Mouse (Mus musculus) erythroblast, embryonic 14.5 days (primary cell): ENCODE measurements around the gene Trim13. TPM values are rescaled to one million over a fixed set of nuclear protein-coding genes. Genes with fewer than 3 reads are reported as not detected.
"Not testable (repeated sequence)": the region's sequence is repeated elsewhere in the genome, so short reads cannot be mapped to it uniquely, and the experiment has no call there.

Experiments
- H3K27me3 ChIP-seq: 2 replicates; pipeline ENCODE4 v1.6.1; 2012; ENCODE audit warnings: inconsistent platforms; ENCODE audit not compliant: control insufficient read depth
- H3K36me3 ChIP-seq: 2 replicates; pipeline ENCODE4 v1.6.1; 2012; ENCODE audit warnings: mild to moderate bottlenecking, inconsistent platforms; ENCODE audit not compliant: control insufficient read depth
- H3K4me1 ChIP-seq: 2 replicates; pipeline ENCODE4 v1.6.1; 2012; ENCODE audit warnings: inconsistent platforms; ENCODE audit not compliant: control insufficient read depth
- H3K4me3 ChIP-seq: replicated peaks from 2 replicates; pipeline ENCODE3; 2012; ENCODE audit warnings: moderate library complexity, mild to moderate bottlenecking, inconsistent platforms
- H3K9me3 ChIP-seq: 2 replicates; pipeline ENCODE4 v1.6.1; 2012; ENCODE audit warnings: low read length, inconsistent platforms, mixed read lengths; ENCODE audit not compliant: control insufficient read depth
- GATA1 ChIP-seq: IDR thresholded peaks from 2 replicates; pipeline ENCODE4 v1.6.1; 2012; ENCODE audit warnings: low read length, inconsistent platforms, mixed read lengths
- TAL1 ChIP-seq: IDR thresholded peaks from 3 replicates; pipeline ENCODE4 v1.6.1; 2012; ENCODE audit warnings: low read length, inconsistent platforms, mixed read lengths
- polyA plus RNA-seq: library from polyadenylated mRNA; stranded (reverse); fragments of >175 nt; gene quantifications from 2 replicates; pipeline ENCODE4 v1.2.3, GENCODE M21; 2012

Gene Trim13
- polyA plus RNA-seq, 1 experiment, result not detected

DNA sequence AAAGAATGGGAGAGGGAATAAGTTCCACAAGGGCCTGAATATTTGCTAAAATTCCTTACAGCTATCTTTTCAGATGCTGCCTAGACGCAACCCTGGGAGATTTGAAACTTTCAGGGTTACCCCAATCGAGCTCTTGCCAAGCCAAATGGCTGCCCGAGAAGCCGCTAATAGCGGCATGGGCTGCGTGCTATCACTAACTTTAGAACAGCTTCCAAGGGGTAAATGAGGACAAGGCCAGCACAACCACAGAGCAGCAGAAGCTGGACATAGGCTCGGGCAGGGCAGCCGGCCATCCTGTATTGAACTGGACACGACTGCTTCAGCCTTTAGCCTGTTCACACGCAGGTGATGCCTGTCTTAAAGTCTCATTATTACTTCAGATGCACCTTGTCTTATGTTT lies 23.0 kb upstream of the Trim13 start:
- H3K36me3 ChIP-seq, result no peaks in the 10 kb centered on the region
- TF ChIP-seq TAL1, result no peak
- TF ChIP-seq GATA1, result no peak
- H3K4me3 ChIP-seq, result no peak overlapping the region
- no peaks in the 10 kb centered on the region for H3K9me3 ChIP-seq
- no peaks in the 10 kb centered on the region for H3K27me3 ChIP-seq
- no peaks in the 10 kb centered on the region for H3K4me1 ChIP-seq

DNA sequence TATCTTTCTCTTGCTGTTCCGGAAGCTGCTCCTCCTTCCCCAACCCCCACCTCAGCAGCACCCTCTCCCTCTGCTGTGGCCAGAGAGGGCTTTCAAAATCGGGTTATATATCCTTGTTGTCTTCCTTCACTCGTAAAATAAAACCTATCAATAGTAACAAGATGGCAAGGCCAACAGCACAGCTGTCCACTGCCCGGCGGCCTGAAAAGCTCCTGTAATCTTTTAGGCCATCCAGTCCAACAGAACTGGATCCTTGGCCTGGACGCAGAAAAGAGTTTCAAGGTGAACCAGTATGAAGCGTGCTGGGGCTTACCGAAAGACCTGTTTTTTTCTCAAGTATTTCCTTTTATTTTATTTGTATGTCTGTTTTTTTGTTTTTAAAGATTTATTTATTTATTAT lies 22.1 kb upstream of the Trim13 start:
- TF ChIP-seq TAL1 (no peak), GATA1 (no peak)

DNA sequence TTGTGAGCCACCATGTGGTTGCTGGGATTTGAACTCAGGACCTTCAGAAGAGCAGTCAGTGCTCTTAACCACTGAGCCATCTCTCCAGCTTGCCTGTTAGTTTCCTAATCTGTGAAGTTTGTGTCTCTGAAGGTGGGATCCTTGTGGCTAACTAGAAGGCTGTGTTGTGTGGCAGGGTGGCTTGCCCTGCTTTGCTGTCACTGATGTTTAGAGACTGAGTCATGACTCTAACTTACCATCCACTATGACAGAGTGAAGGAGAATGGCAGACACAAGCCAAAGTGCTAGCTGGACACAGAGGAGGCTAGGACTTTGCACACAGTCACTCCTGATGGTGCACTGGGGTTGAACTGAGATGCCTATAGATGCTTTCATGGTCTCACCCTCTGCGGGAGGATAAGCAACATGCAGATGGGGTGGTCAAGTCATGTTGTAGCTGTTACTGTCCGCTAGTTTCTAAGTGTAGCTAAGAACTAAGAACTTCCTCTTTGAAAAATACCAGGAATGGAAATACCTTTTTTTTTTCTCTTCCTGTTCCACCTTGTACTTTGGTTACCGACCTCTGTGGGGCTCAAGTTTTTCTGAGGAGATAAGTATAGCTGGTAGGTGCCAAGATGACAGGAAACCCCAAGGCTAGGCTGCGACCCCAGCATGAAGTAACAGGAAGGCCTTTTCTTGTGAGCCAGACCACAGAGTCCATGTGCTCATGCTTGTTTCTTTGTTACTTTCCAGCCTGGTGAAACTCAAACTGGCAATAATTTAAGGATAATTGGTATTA lies 8.6 kb upstream of the Trim13 start:
- H3K9me3 ChIP-seq, result no peaks in the 10 kb centered on the region
- H3K36me3 ChIP-seq, result no peaks in the 10 kb centered on the region
- H3K4me3 ChIP-seq, result no peak overlapping the region
- H3K27me3 ChIP-seq, result no peaks in the 10 kb centered on the region
- TF ChIP-seq GATA1, result no peak
- TF ChIP-seq TAL1, result no peak
- H3K4me1 ChIP-seq, result no peaks in the 10 kb centered on the region

More for the DNA sequence above, 22.1 kb upstream of the Trim13 start:
- Histone ChIP-seq H3K4me3 (no peak overlapping the region), H3K4me1 (no peaks in the 10 kb centered on the region), H3K36me3 (no peaks in the 10 kb centered on the region), H3K27me3 (no peaks in the 10 kb centered on the region), H3K9me3 (no peaks in the 10 kb centered on the region)

DNA sequence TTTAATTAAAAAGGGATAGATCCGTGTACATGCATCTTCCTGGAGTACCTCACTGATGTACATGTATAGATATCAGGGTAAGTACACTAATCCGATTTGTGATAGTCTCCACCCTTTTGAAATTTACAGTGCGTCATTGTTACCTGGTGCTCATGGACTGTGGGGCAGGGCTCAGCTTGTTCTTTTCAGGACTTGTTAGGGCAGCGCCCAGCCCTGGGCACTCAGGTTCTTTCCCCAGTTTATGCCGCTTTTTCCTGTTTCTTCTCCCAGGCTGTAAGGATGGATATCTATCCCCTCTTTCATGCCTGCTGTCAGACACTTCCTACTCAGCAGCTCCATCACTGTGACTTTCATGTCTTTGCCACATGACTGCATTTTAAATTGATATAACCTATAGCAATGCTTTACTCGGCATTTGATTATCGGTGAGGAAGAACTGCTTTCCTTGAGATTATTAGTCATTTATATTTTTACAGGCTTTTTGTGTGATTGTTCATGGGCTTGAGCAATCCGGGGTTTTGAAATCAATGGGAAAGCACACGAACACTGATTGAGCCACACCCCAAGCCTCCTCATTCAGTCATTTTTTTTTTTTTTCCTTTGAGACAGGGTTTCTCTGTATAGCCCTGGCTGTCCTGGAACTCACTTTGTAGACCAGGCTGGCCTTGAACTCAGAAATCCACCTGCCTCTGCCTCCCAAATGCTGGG lies 1.2 kb upstream of the Trim13 start:
- TF ChIP-seq TAL1, result no peak
- no peak for TF ChIP-seq GATA1
- Histone ChIP-seq H3K4me1 (peaks cover 28% of the 10 kb centered on the region), H3K4me3 (no peak overlapping the region), H3K27me3 (no peaks in the 10 kb centered on the region), H3K36me3 (peaks cover 12% of the 10 kb centered on the region), H3K9me3 (no peaks in the 10 kb centered on the region)

DNA sequence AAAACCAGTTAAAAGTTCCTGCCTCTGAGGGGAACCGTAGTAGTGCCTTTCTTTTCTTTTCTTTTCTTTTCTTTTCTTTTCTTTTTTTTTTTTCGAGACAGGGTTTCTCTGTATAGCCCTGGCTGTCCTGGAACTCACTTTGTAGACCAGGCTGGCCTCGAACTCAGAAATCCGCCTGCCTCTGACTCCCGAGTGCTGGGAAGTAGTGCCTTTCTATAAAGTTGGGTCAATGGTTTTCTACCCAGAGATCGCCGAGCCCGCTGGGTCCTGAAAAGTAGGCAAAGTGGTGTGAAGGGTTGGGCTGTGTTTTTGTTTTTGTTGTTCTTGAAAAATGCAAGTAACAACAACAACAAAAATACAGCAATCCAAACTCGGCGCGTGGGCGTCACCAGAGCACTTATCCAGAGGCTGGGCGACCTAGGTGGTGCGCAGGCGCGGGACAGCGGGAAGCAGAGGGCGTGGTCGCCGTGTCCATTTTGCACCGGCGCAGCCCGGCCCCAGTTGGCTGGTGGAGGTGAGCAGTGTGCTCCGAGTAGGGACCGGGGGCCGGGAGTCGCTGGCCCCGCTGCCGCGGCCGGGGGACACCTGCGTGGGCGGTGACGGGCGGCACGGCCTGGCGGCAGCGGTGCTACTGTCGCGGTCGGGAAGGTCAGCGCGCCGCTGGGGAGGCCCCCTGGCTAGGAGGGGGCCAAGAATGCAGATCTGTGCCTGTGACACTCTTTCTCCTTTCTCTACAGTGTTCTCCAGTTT lies 1.2 kb downstream of the Trim13 start:
- TF ChIP-seq GATA1 (no peak), TAL1 (no peak)
- Histone ChIP-seq H3K4me3 (peak overlapping the region; percentile 90), H3K9me3 (no peaks in the 10 kb centered on the region), H3K36me3 (peaks cover 22% of the 10 kb centered on the region), H3K4me1 (peaks cover 29% of the 10 kb centered on the region), H3K27me3 (no peaks in the 10 kb centered on the region)

DNA sequence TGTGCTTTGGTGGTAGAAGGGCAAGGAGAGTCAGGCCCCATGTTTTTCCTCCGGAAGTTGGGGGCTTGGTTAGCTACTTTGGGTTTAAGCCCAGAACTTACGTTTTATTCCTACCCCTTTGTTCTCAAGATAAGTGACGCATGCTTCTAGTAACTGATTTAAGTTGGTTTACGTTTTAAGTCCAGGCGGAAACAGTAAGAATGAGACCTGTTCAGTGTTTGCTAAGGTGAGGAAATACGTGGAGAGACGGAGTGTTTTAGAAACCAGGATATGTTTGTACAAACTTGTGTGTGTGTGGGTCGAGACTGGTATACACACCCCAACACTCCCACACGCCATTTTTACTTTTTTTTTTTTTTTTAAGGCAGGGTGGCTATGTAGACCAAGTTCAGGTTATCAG lies 3.3 kb downstream of the Trim13 start:
- H3K4me1 ChIP-seq, result peaks cover 29% of the 10 kb centered on the region
- H3K9me3 ChIP-seq, result no peaks in the 10 kb centered on the region
- TF ChIP-seq TAL1, result no peak
- no peak for TF ChIP-seq GATA1
- H3K27me3 ChIP-seq, result no peaks in the 10 kb centered on the region
- peaks cover 36% of the 10 kb centered on the region for H3K36me3 ChIP-seq
- no peak overlapping the region for H3K4me3 ChIP-seq

DNA sequence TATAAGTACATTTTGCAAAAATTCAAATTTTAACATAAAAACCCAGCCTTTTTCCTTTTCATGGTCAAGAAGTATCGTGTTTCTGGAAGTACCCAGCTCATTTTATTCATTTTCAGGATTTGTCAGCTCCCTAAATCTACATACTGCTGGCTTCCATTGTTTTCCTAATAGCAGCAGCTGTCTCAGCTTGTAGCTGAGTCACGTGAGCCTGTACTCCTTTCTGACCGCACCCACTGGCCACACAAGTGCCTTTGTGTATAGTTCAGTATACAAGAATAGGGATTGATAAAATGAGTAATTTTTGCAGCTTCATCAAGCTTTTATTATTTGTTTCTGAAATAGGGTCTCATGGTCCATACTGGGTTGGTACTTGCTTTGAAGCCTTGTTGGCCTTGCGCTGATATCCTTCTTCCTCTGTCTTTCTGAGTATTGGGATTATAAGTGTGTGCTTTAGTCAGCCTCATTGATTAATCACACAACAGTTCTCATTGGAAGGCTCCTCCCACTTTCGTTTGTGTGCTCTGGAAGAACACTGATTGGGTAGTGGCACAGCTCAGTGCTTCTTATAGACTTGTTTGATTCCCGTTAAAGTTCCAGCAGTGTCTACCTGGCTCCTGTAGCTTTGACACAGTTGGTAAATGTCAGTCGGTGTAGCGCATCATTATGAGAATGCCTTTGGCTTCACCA lies 5.2 kb downstream of the Trim13 start:
- H3K9me3 ChIP-seq, result no peaks in the 10 kb centered on the region
- H3K36me3 ChIP-seq, result peaks cover 39% of the 10 kb centered on the region
- no peaks in the 10 kb centered on the region for H3K27me3 ChIP-seq
- H3K4me3 ChIP-seq, result no peak overlapping the region
- TF ChIP-seq TAL1 (no peak), GATA1 (no peak)
- peaks cover 26% of the 10 kb centered on the region for H3K4me1 ChIP-seq

DNA sequence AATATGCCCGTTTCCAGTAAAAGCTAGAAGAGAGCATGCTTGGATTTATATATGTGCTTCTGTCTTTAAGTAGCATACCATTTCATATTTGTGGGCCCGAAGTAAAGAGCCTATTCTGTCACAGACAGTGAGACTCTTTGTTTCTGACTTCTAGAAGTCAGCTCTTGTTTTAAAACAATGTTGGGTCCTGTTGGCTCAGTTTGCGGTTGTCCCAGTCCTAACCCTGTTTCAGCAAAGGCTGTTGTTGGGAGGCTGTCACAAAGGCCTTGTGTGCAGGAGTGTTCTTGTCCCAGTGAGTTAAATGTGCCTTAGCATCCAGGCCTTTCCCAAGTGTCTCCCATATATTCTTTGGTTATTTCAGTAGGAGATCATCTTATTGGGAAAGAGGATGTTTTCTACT lies 6.0 kb downstream of the Trim13 start:
- H3K36me3 ChIP-seq, result peaks cover 39% of the 10 kb centered on the region
- H3K4me3 ChIP-seq, result no peak overlapping the region
- H3K27me3 ChIP-seq, result no peaks in the 10 kb centered on the region
- H3K4me1 ChIP-seq, result peaks cover 19% of the 10 kb centered on the region
- no peaks in the 10 kb centered on the region for H3K9me3 ChIP-seq
- TF ChIP-seq GATA1 (no peak), TAL1 (no peak)

DNA sequence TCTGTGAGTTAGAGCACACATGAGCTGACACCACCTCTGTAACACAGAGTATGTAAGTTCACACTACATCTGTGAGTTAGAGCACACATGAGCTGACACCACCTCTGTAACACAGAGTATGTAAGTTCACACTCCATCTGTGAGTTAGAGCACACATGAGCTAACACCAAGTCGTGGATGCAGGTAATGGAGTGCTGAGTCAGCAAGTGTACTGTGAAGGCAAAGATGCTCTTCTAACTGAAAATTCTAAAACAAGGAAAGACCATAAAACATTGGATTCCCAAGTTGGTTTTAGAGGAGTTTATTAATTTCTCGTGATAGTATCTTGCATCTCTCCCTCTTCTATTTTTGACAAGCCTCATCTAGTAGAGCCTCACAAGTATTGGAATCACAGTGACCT lies 8.0 kb downstream of the Trim13 start:
- H3K36me3 ChIP-seq, result peaks cover 35% of the 10 kb centered on the region
- H3K4me3 ChIP-seq, H3K9me3 ChIP-seq, H3K27me3 ChIP-seq, H3K4me1 ChIP-seq: not testable (repeated sequence)
